Mouse (Mus musculus) kidney, postnatal 14 days (tissue): Measurements from ENCODE around the gene Slc2a5.
A peak's percentile ranks its signal among the peaks of the same experiment; 100 is the strongest.

Experiments
- DNase-seq: peaks from one replicate; pipeline ENCODE4 v3.0.0; 2022; ENCODE audit warnings: mixed read lengths

Gene Slc2a5

GRCm38 (mm10) chr4:150119055-150119454 lies at the start of gene Slc2a5:
Gene Slc2a5 (plus strand): TSS chr4:150119283.
- no peak for DNase-seq

GRCm38 (mm10) chr4:150070136-150070535 lies 48.9 kb upstream of the Slc2a5 start:
- peak; percentile 81 for DNase-seq

- DNase-seq: no peak
Observed at GRCm38 (mm10) chr4:150072416-150073101, 46.5 kb upstream of the Slc2a5 start.

GRCm38 (mm10) chr4:150073102-150073473 lies 46.0 kb upstream of the Slc2a5 start:
- DNase-seq: peak; percentile 64

- no peak for DNase-seq
Observed at GRCm38 (mm10) chr4:150075350-150075749, 43.7 kb upstream of the Slc2a5 start.

GRCm38 (mm10) chr4:150076147-150076546 lies 42.9 kb upstream of the Slc2a5 start:
- DNase-seq: no peak

- DNase-seq: no peak
Observed at GRCm38 (mm10) chr4:150078646-150079045, 40.4 kb upstream of the Slc2a5 start.

- DNase-seq: no peak
Observed at GRCm38 (mm10) chr4:150079244-150079643, 39.8 kb upstream of the Slc2a5 start.

- DNase-seq: peak; percentile 41
Observed at GRCm38 (mm10) chr4:150080330-150080967, 38.6 kb upstream of the Slc2a5 start.

- DNase-seq: no peak
Observed at GRCm38 (mm10) chr4:150085366-150085765, 33.7 kb upstream of the Slc2a5 start.

- no peak for DNase-seq
Observed at GRCm38 (mm10) chr4:150086841-150087160, 32.3 kb upstream of the Slc2a5 start.

GRCm38 (mm10) chr4:150087161-150087889 lies 31.8 kb upstream of the Slc2a5 start, which contains the start of gene Gpr157:
Gene Gpr157 (plus strand): TSS chr4:150087365.
- DNase-seq: peak; percentile 96

- no peak for DNase-seq
Observed at GRCm38 (mm10) chr4:150087890-150088530, 31.1 kb upstream of the Slc2a5 start.

GRCm38 (mm10) chr4:150089121-150089520 lies 30.0 kb upstream of the Slc2a5 start:
- peak; percentile 23 for DNase-seq

GRCm38 (mm10) chr4:150091887-150092582 lies 27.0 kb upstream of the Slc2a5 start:
- DNase-seq: peak; percentile 33

- no peak for DNase-seq
Observed at GRCm38 (mm10) chr4:150092583-150092902, 26.5 kb upstream of the Slc2a5 start.

- no peak for DNase-seq
Observed at GRCm38 (mm10) chr4:150093560-150094462, 25.3 kb upstream of the Slc2a5 start.

GRCm38 (mm10) chr4:150094463-150094789 lies 24.7 kb upstream of the Slc2a5 start:
- DNase-seq: no peak

GRCm38 (mm10) chr4:150096309-150096708 lies 22.8 kb upstream of the Slc2a5 start:
- DNase-seq: no peak

- no peak for DNase-seq
Observed at GRCm38 (mm10) chr4:150097847-150098246, 21.2 kb upstream of the Slc2a5 start.

- peak; percentile 84 for DNase-seq
Observed at GRCm38 (mm10) chr4:150098880-150099279, 20.2 kb upstream of the Slc2a5 start.

- DNase-seq: no peak
Observed at GRCm38 (mm10) chr4:150102822-150103221, 16.3 kb upstream of the Slc2a5 start.
